Mouse (Mus musculus): ENCODE results near the gene Sgo2a. TPM values are rescaled to one million over a fixed set of nuclear protein-coding genes. Genes with fewer than 3 reads are reported as not detected.
"Not testable (repeated sequence)": the region's sequence is repeated elsewhere in the genome, so short reads cannot be mapped to it uniquely, and the experiment has no call there.

Gene Sgo2a
- total RNA-seq (2021) = 1 to 10 TPM; 6.4 to 7.2 TPM

DNA sequence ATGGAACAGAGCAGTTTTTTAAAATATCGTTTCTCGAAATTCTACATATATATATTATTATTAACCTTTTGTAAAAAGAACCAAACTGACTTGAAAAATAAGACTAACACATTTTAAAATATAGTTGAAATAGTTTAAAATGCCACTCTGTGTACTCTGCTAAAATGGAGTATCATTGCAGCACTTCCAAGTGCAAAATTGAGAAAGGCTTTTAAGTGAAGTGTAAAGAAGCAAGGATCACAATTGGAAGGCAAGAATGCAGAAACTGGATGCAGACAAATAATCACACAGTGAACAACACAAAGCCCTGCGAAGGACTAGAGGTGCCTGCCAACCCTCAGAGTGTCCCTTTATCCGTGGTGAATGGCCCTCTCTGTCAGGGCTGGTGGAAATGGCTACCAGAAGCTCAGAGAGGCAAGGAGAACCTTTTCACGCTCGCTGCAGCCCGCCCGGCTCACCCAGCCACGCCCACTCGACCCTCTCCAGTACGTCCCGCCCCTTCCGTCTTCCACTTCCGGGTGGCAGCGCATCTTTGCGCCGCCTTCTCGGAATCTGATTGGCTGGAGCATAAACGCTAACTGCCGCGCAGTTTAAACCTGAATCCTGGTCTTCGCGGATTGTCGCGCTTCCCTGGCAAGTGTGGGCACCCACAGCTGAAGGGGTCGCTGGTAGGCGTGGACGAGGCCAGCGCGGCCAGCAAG, at the start of gene Sgo2a:
TSS of gene Sgo2a (plus strand) at position 540 of the 701 bp plus-strand sequence.
- intact Hi-C loops (cut with DNase I) = no loop called here
- DNase-seq = peak; percentile 93 to 96

DNA sequence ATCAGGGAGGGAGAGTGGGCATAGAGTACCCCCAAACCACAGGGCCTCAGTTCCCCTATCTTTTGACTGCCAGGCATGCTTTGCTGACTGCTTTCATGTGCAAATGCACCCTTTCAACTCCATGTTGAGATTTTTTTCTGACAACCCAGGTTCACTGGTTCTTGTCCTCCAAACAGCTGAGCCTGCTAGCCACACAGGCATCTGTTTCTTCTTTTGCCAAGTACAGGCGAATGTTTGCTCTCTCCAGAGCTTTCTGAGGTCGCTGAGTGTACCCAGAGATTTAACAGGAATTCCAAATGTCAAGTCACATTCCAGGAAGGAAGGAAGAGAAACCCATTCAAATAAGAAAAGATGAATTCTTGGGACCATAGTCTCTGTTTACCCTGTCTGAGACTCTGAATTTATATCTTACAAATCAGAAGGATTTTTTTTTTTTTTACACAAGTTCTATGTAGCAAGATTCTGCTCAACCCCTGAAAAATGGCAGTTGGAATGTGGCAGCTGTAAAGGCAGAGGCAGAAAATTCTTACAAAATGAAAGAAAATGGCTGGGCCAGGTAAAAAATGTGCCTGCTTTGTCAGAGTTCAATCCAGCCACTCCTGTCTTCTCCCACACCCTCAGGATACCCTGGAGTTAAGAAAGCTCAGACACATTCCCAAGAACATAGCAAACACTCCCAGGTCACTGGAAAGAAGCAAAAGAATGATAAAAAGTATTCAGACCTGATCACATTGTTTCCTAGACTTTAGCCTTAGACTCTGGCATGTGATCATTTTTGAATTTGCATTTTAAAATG, 48.0 kb upstream of the Sgo2a start:
- no peak for DNase-seq
- intact Hi-C loops (cut with DNase I) = loop anchor here (5.0 kb wide), 1 partner anchor 170 kb away; no protein-coding TSS in a partner anchor

DNA sequence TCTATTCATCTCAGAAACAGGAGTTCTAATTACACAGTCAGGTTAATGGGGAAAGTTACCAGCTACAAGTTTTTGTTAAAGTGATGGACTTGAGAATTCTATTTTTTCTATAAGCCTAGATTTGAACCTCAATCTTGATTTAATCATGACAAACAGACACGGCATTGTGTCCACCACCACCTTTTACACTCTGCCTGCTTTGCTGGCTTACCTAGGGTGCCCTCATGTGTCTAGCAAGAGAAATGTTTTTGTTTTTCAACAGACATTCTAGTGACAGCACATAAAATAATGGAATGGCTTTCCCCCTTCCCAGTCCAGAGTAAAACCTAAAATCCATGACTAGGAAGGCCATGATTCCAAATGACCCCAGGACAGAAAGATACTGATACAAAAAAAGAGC, 46.6 kb upstream of the Sgo2a start:
- intact Hi-C loops (cut with DNase I) = loop anchor here (1.0 to 5.0 kb wide), 2 partner anchors 172 to 520 kb away; no protein-coding TSS in a partner anchor
- DNase-seq = peak in 1 of 2 experiments; percentile 43

DNA sequence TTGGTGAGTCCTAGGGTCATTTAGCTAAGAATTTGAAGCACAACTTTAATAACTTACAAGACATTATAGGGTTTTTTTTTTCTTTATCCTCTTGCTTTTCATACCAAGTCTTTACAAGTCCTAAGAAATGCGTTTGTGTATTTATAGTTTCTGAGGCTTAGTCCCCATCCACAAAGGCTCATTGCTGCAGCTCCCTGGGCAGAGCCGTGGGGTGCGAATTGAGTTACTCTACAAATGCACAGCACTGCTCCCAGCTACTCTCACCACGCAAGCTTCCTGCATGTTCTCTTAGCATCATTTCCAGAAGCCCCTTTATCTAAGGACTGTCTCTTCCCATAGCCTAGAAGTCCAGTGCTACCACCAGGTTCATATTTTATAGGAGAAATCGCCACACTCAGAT, 46.1 kb upstream of the Sgo2a start:
- no peak for DNase-seq
- intact Hi-C loops (cut with DNase I) = loop anchor here (1.0 to 5.0 kb wide), 2 partner anchors 172 to 520 kb away; no protein-coding TSS in a partner anchor

DNA sequence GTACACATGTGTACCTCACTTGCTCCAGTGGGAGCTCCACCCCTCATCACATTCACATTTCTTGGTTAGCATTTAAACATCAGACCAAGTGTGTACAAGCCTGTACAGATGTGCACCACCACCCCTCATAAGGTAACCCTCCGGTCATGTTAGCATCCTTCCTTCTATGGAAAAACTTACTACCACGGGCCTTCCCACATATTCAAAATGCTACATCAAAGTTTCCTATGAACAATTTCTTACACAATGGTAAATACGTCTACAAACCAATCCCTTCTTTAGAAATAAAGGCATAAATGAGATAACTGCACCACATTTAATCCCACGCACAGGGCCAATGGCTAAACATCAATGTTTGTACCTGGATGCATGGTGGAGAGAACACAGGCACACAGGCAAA, 43.3 kb upstream of the Sgo2a start:
- intact Hi-C loops (cut with DNase I) = no loop called here
- no peak for DNase-seq

DNA sequence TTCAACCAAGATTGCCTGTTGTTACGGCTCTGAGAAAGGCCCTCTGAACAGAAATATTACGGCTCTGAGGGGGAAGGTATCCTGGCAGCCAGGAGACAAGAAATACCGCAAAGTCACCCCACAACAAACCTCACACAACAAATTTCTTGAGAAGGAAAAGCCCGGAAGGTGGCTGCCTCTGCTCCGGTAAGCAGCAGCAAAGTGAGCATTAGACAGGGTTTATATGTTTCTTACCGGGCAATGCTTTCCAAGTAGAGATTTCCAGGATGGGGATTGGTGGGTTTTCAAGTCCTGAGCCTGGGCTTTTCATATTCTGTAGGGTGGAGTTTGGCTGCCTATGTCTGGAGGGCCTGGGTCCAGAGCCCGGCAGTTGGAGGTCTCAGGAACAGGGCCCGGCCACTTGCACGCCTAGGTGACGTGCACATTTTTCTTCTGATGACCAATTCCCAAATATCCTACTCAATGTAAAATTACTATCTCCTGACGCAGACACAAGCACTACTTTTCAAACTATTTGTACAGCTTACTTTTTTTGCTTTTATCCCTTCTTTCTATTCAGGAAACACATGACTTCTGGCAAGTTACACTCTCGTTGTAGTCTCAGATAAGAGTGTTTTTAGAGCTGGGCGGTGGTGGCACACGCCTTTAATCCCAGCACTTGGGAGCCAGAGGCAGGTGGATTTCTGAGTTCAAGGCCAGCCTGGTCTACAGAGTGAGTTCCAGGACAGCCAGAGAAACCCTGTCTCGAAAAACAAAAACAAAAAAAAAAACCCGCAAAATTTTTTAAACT, 42.0 kb upstream of the Sgo2a start:
- no peak for DNase-seq
- intact Hi-C loops (cut with DNase I) = no loop called here

DNA sequence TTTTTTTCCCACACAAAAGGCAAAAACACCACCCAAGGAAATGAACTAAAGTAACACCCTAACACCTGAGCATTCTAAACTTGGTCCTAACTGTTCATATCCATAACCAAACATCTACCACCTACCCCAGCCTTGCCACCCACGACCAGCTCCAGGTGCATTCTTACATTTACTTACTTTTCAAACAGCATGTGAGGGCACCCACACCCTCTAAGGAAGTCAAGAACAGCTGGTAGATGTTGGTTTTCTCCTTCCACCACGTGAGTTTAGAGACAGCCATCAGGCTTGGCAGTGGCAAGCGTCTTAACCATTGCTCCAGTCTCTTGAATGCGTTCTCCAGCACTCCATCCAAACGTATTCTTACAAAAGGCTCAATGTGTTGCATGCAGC, 41.4 kb upstream of the Sgo2a start:
- intact Hi-C loops (cut with DNase I) = no loop called here
- DNase-seq = no peak

DNA sequence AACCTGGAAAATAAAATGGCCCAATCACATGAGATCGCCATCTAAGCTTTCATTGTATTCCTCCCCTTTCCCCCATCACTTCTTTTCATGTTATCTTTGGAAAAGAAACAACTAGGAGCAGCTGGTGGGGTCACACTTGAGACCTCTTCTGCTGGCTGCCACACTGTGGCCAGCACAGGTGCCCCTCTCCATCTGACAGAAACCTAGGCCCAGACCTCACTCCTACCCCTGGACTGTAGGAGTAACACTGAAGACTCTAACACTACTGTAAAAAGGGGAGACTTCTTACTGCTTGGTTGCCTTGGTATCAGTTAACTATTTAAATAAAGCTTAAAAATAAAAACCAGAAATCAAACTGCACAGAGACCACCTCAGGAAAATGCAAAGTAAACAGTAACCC, 40.0 kb upstream of the Sgo2a start:
- DNase-seq = no peak
- intact Hi-C loops (cut with DNase I) = no loop called here

DNA sequence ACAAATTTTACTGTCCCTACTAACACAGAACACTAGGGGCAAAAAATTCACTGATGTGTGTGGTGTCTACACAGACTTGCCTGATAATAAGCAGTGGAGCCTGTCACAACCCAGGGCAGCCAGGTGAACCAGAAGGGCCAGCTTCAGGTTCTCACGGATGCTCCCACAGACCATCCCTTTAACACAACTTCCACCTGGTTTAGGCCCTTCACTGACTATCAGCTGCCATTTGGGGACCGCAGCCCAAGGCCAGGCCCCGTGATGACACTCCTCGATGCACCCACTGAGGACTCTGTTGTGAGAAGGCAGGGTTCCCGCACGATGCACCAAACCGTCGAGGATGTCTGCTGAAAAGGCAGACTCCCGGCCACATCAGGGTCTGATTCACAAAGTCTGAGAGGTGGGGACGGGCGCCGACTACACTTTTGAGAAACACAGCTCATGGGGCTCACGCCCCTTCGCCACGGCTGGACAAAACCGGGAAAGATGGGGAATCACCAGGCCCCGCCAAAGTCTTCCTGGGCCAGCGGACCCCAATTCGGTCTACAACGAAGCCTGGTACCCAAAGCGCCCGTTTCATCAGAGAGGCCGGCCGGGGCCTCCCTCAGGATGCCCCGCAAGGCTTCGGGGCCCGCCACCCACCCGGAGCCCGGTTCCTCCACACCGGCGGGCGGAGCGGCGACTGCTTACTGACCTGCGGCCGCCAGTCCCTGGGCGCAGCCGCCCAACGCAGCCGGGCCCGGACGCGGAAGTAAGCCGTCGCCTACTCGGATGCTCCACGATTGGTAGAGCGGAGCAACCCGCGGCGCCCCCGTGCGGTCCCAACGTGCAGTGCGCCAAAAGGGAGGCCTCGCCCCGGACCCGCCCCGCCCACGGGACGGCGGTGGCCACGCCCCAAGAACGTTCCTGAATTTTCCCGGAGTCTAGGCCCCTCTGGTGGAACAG, 26.2 kb upstream of the Sgo2a start:
- intact Hi-C loops (cut with DNase I) = loop anchor here (2.0 to 5.0 kb wide), 2 partner anchors 21 to 542 kb away; no protein-coding TSS in a partner anchor

DNA sequence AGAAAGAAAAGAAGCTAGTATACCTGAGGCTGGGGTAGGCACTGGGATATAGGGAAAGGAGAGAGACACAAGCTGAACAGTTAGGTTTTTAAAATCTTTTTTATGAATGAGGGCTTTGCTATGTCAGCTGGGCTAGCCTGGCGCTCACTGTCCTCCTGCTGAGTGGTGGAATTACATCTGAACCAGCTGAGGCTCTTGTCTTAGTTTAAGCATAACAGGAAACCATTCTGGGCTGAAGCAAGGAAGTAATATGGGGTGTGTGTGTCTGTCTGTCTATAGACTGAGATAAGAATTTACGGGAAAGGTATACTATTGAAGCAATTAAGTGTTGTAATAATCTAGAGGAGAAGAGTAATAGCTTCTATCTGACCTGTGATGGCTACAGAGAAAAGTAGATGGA, 24.2 kb upstream of the Sgo2a start:
- intact Hi-C loops (cut with DNase I) = loop anchor here (2.0 kb wide), 1 partner anchor 19 kb away; no protein-coding TSS in a partner anchor
- DNase-seq = no peak

More for the DNA sequence above, 26.2 kb upstream of the Sgo2a start:
- peak; percentile 97 to 98 for DNase-seq

DNA sequence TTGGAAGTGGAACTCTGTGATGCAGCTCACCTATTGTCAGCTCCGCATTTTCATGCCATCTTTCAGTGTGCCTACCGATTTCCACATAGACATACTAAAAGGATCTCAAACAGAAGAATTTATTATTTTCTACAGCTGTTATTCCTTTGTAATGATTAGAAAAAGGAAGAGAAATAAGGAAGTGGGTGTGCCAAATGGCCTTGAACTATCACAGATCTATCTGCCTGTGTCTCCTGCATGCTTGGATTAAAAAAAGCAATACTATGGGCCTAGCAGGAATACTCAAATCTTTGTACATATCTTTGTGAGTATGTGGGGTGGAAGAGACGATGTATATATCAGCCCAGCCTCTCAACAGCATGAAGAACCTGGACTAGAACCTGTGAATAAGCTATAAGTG, 18.9 kb upstream of the Sgo2a start:
- no peak for DNase-seq
- intact Hi-C loops (cut with DNase I) = no loop called here

DNA sequence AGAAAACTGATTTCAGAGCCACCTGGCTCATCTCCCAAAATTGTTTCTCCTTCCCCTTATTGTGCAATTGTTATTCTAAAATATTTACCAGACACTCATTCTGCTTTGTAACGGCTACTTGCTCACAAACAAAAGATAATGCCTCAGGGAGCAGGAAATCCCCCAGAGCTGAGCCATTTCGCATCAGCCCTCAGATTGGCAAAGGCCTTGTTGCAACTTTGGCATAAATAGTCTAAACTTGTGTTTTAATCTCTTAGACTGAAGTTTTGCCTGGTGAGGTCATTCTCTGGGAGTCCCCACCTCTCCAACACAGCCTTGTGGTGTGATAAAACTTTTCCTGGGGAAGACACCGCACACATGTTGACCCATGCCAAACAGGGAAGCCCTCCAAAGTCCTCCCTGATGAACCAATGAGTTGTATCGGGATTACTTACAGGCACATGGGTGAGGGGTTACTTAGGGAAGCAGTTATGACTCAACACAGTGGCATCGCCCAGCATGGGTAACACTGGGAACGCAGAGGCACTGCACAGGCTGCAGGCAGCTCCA, 6.6 kb upstream of the Sgo2a start:
- DNase-seq = peak; percentile 28 to 34
- intact Hi-C loops (cut with DNase I) = no loop called here

DNA sequence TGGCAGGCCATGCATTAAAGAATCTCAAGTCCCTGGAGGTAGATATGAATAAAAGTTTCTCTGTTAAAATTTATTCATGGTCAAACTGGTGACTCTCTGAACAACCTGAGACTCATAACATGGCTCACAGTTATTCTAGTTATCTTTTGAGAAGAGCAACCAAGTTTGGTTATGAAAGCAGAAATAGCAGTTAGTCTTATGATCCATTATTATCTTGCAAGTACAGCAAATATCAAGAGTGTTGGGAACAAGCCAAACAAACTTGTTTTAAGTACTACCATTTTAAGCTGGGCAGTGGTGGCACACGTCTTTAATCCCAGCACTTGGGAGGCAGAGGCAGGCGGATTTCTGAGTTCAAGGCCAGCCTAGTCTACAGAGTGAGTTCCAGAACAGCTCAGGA, 4.5 kb upstream of the Sgo2a start:
- intact Hi-C loops (cut with DNase I) = loop anchor here (2.0 kb wide), 1 partner anchor 20 kb away; no protein-coding TSS in a partner anchor
- DNase-seq = no peak

DNA sequence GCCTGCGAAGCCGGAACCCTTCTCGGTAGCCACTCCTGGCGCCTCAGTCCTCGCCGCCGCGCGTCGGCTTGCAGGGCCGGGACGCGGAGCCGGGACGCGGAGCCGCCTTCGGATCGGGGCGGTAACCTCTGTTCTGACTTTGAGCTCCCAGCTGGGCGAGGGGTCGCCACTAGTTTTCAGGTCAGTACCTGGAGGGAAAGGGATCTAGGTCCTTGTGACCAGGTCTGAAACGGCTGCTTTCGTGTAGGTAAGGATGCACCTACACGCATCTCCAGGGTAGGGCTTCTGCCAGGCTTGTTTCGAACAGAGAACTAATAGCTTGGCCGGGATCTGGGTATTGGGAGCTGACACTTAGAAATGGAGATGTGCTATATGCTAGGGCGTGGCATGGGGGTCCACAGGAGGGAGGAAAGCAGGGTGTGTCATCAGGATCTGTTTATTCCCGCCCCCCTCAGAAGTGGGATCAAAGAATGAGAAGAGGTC, 403 bp downstream of the Sgo2a start:
- DNase-seq = no peak
- intact Hi-C loops (cut with DNase I) = no loop called here

DNA sequence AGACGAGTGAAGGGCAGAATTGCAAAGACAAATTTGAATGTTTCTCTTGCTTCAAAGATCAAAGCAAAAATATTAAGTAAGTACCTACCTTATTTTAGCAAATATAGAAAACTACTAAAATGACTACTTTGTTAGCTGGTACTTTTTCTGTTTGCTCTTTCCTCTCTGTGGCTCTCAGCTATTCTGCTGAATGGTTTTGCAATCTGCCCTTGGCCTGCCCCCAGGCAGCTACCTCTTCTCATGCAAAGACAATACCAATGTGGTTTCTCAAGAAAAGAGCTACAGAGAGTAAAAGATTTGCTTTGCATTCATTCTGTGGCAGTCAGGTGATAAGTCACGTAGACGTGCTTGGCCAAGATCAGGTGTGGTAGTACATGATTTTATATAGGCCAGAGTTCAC, 2.4 kb downstream of the Sgo2a start:
- no peak for DNase-seq
- intact Hi-C loops (cut with DNase I) = no loop called here

DNA sequence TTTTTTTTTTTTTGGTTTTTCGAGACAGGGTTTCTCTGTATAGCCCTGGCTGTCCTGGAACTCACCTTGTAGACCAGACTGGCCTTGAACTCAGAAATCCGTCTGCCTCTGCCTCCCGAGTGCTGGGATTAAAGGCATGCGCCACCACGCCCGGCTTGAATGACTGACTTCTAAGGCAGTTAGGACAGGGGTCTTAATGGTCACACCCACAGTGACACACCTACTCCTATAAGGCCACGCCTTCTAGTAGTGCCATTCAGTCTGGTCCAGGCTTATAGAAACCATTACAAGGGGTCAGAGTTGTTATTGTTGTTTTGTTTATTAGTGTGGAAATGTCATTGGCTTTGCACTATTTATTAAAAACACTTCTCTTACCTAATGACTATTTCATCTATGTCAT, 10.6 kb downstream of the Sgo2a start:
- DNase-seq; intact Hi-C loops (cut with DNase I): not testable (repeated sequence)

DNA sequence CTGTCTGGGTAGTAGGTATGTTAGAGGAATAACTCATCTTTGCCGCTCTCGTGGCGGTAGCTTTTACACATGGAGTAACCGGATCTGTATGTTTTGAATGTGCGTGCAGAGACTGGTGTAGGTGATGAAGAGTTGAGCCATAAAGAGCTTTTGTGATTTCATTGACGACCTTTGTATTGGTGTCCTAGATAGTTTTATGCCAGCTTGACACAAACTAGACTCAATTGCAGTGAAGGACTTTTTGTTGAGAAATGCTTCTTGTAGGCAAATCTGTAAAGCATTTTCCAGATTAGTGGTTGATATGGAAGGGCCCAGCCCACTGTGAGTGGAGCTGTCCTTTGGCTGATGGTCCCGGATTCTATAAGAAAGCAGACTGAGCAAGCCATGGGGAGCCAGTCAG, 23.1 kb downstream of the Sgo2a start, which contains the start of gene Kctd18:
TSS of gene Kctd18 (minus strand) at position 101 of the 400 bp plus-strand sequence.
- intact Hi-C loops (cut with DNase I) = no loop called here
- DNase-seq = no peak

DNA sequence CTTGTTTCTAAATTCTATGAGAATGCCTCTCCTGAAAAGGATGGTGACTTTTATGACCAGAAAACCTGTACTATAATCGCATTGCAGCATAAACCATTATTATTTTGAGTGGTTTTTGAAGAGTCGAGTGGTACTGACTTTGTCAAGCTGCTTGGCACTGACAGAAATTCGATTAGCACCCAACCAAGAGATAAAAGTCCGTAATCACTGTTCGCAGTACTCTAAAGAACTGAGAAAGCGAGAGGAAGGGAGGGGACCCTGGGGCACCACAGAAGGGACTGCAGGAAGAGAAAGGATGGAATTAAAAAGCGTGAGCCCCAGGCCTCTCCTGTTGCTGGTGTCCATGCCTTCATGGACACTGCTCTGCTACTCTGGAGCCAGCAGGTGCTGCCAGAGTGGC, 31.9 kb downstream of the Sgo2a start:
- DNase-seq = no peak
- intact Hi-C loops (cut with DNase I) = no loop called here

DNA sequence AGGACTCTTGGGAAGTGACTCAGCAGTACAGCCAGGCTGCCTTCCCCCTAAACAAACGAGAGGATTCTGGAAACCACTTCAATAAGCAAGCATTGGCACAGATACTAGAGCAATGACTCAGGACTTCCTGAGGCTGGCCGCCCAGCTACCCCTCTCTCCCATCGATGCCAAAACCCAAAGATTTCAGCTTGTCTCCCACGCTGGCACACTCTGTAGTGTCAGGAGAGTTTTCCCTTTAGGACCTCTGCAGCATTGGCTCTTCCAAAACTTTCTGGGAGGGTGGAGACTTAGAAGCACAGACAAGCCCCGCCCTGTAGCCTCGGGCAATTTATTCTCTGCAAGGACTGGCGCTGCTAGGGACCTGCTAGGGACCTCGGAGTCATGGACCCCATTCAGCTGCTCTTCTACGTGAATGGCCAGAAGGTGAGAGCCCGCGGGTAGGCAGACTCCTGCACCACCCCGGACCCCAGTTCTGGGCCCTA, 33.9 kb downstream of the Sgo2a start, which contains the start of gene Aox1:
TSS of gene Aox1 (plus strand) at position 296 of the 482 bp plus-strand sequence.
- intact Hi-C loops (cut with DNase I) = loop anchor here (2.0 kb wide), 1 partner anchor 605 kb away; no protein-coding TSS in a partner anchor
- DNase-seq = peak; percentile 72 to 76
